9 mouse cellular contexts compared by ENCODE assay signal in genomic region chr2:121621262-121622163, GRCm38 (mm10).
DNase-seq lines count a peak whose midpoint lies in the region; ATAC-seq and TF ChIP-seq lines count a peak whose summit lies in the region.
"Had no signal": no experiment of that assay in that cellular context is flagged by ENCODE, and none has a peak within 500 bp of the region (broad histone marks: within the 10 kb centered on the region; RNA-seq: fewer than 3 reads in every experiment).

No protein-coding gene starts in this region.

- peaks cover 16% of the 10 kb centered on the region for H3K4me1 ChIP-seq in forebrain, embryonic 16.5 days (replicated peaks; ENCODE audit: control insufficient read depth, insufficient read depth, low read length)
- H3K4me1 ChIP-seq in midbrain, embryonic 12.5 days: peaks cover 16% of the 10 kb centered on the region
- H3K4me1 ChIP-seq in lung, adult 2 months (ENCODE audit: control insufficient read depth, insufficient read depth, low read length): no peaks in the 10 kb centered on the region

- 14% methylated on average over 13 of the region's 13 CpGs for WGBS in forebrain, embryonic 16.5 days
- 48% methylated on average over 13 of the region's 13 CpGs for WGBS in midbrain, embryonic 12.5 days
- 58% methylated on average over 13 of the region's 13 CpGs for WGBS in lung, adult 2 months

- H3K27ac ChIP-seq in forebrain, embryonic 16.5 days (ENCODE audit: low read length): peak overlapping the region; percentile 39; the same call in 1 of the 2 replicates
- peak overlapping the region; percentile 49; the same call in 1 of the 2 replicates for H3K27ac ChIP-seq in midbrain, embryonic 12.5 days (replicated peaks)
- H3K27ac ChIP-seq: liver, embryonic 14.5 days had no signal

- H3K4me2 ChIP-seq in forebrain, embryonic 16.5 days (ENCODE audit: low read length): no peak overlapping the region
- H3K4me2 ChIP-seq in midbrain, embryonic 12.5 days (replicated peaks): 0 out of 2 replicates have a peak overlapping the region, but pooled peaks have one; percentile 7

- ATAC-seq in frontal cortex, adult (ENCODE audit: low TSS enrichment): peak; percentile 76
- ATAC-seq in forebrain, embryonic 16.5 days: peak; percentile 67
- peak; percentile 72 for ATAC-seq in midbrain, embryonic 12.5 days (ENCODE audit: low FRiP score, low read depth)
- no peak for ATAC-seq in CD4-positive, CD25-positive, alpha-beta regulatory T cell, adult 4 months

- DNase-seq in frontal cortex, postnatal 14 days (ENCODE audit: low spot score in 2 of 2): no peak
- DNase-seq in cerebellum, adult 8-10 months: peak; percentile 37
- no peak for DNase-seq in gastrocnemius, postnatal 10 days
- DNase-seq in lung, adult 2 months: no peak

- H3K9me3 ChIP-seq in forebrain, embryonic 16.5 days (ENCODE audit: control insufficient read depth, low read length): no peaks in the 10 kb centered on the region
- H3K9me3 ChIP-seq in midbrain, embryonic 12.5 days: no peaks in the 10 kb centered on the region

- H3K4me3 ChIP-seq in forebrain, embryonic 16.5 days (replicated peaks; ENCODE audit: low read length): no peak overlapping the region
- H3K4me3 ChIP-seq in midbrain, embryonic 12.5 days: no peak overlapping the region
- no peak overlapping the region for H3K4me3 ChIP-seq in lung, adult 2 months (replicated peaks; ENCODE audit: extremely low read depth, low read depth, low read length)

- TF ChIP-seq POLR2A in lung, adult 2 months (IDR thresholded peaks at IDR 0.05; ENCODE audit: borderline replicate concordance, extremely low read depth, low read depth, low read length): no peak

- H3K36me3 ChIP-seq in forebrain, embryonic 16.5 days (ENCODE audit: control insufficient read depth, insufficient read depth): no peaks in the 10 kb centered on the region
- no peaks in the 10 kb centered on the region for H3K36me3 ChIP-seq in midbrain, embryonic 12.5 days

- H3K27me3 ChIP-seq in forebrain, embryonic 16.5 days (replicated peaks; ENCODE audit: control insufficient read depth, insufficient read depth, low read length): no peaks in the 10 kb centered on the region
- no peaks in the 10 kb centered on the region for H3K27me3 ChIP-seq in midbrain, embryonic 12.5 days

- no peak overlapping the region for H3K9ac ChIP-seq in forebrain, embryonic 16.5 days (replicated peaks; ENCODE audit: low read depth, low read length)
- H3K9ac ChIP-seq in midbrain, embryonic 12.5 days (replicated peaks): no peak overlapping the region
- H3K9ac ChIP-seq: liver, embryonic 14.5 days had no signal

- TF ChIP-seq CTCF in lung, adult 2 months (IDR thresholded peaks at IDR 0.05; ENCODE audit: insufficient read depth, low read length): no peak
